Mouse (Mus musculus): ENCODE data around the gene Pgbd1.

GRCm38 (mm10) chr13:21486881-21487280 is 46.0 kb upstream of the Pgbd1 start:
- TF ChIP-seq CTCF (IDR thresholded peaks at IDR 0.05 in 2 of 3, conservative IDR thresholded peaks at IDR 0.05 in 1 of 3; ENCODE audit: control insufficient read depth in 1 of 3, insufficient read depth in 1 of 3, low read depth in 2 of 3, low read length in 3 of 3, poor library complexity in 1 of 3, severe bottlenecking in 1 of 3) (no peak), MXI1 (IDR thresholded peaks at IDR 0.05; ENCODE audit: low read depth, low read length) (no peak), RAD21 (IDR thresholded peaks at IDR 0.05; ENCODE audit: low read depth, low read length) (no peak), SIN3A (IDR thresholded peaks at IDR 0.05; ENCODE audit: low read length) (no peak)
